Mouse (Mus musculus) kidney, embryonic 15.5 days (tissue): ENCODE data around the gene Fam83e. TPM values are rescaled to one million over a fixed set of nuclear protein-coding genes. Genes with fewer than 3 reads are reported as not detected.

Experiments
- ATAC-seq: fragments of 200-750 bp; cut with Nextera tagmentation; replicated peaks from 2 replicates; pipeline ENCODE4 v1.8.0; 2017; ENCODE audit warnings: moderate TSS enrichment; ENCODE audit not compliant: low FRiP score
- H3K27ac ChIP-seq: fragments of 300-500 bp; sonication (generic); 2 replicates; pipeline ENCODE4 v1.5.1; 2015; ENCODE audit warnings: mild to moderate bottlenecking, inconsistent platforms
- H3K27me3 ChIP-seq: fragments of 300-500 bp; sonication (generic); 2 replicates; pipeline ENCODE4 v1.6.1; 2015; ENCODE audit warnings: inconsistent platforms
- H3K36me3 ChIP-seq: fragments of 300-500 bp; sonication (generic); 2 replicates; pipeline ENCODE4 v1.6.1; 2015; ENCODE audit warnings: inconsistent platforms
- H3K4me1 ChIP-seq: fragments of 300-500 bp; sonication (generic); 2 replicates; pipeline ENCODE4 v1.6.1; 2015; ENCODE audit warnings: inconsistent platforms
- H3K4me2 ChIP-seq: fragments of 300-500 bp; sonication (generic); 2 replicates; pipeline ENCODE4 v1.6.1; 2015; ENCODE audit warnings: moderate library complexity, mild to moderate bottlenecking, inconsistent platforms
- H3K4me3 ChIP-seq: fragments of 300-500 bp; sonication (generic); replicated peaks from 2 replicates; pipeline ENCODE4 v1.5.1; 2015; ENCODE audit warnings: mild to moderate bottlenecking, inconsistent platforms
- H3K9ac ChIP-seq: fragments of 300-500 bp; sonication (generic); 2 replicates; pipeline ENCODE4 v1.6.1; 2015; ENCODE audit warnings: mild to moderate bottlenecking, inconsistent platforms
- H3K9me3 ChIP-seq: fragments of 300-500 bp; sonication (generic); replicated peaks from 2 replicates; pipeline ENCODE4 v1.6.1; 2016; ENCODE audit warnings: inconsistent platforms
- WGBS: fragments of 180-500 bp; shearing (Covaris S2); methylation state at CpG from one replicate; pipeline ENCODE4 v1.1.7; 2015; ENCODE audit warnings: mixed read lengths; 5-methylcytosine and 5-hydroxymethylcytosine counted together
- polyA plus RNA-seq: library from polyadenylated mRNA; unstranded; fragments of >200 nt; fragmentation: Nextera tagmentation; extraction: Ambion mirVana; gene quantifications from 2 replicates; pipeline ENCODE4 v1.2.1, GENCODE M21; 2015

The Fam83e gene
- polyA plus RNA-seq, 1 experiment from 2014 or later: 1.4 TPM

- Histone ChIP-seq H3K9me3 (no peaks in the 10 kb centered on the region), H3K36me3 (peaks cover 49% of the 10 kb centered on the region)
- under 1% methylated on average over 41 of the region's 41 CpGs for WGBS
Measured at GRCm38 (mm10) chr7:45717918-45718297, 3.1 kb upstream of the Fam83e start, which contains the start of gene Sphk2. Gene Sphk2, minus strand, starts transcription at chr7:45718002.

GRCm38 (mm10) chr7:45718331-45718730 lies 2.7 kb upstream of the Fam83e start:
- no peak for ATAC-seq

More at GRCm38 (mm10) chr7:45717918-45718297, 3.1 kb upstream of the Fam83e start, which contains the start of gene Sphk2:
- peak within 1 kb of the TSS; percentile 75 for H3K4me3 ChIP-seq
- peak within 1 kb of the TSS; percentile 94 for H3K27ac ChIP-seq
- peak; percentile 77 for ATAC-seq
- H3K9ac ChIP-seq: peak within 1 kb of the TSS; percentile 94
- H3K4me2 ChIP-seq: peak within 1 kb of the TSS; percentile 87
- peaks cover 63% of the 10 kb centered on the region for H3K4me1 ChIP-seq
- H3K27me3 ChIP-seq: no peaks in the 10 kb centered on the region

GRCm38 (mm10) chr7:45719180-45719579 lies 1.8 kb upstream of the Fam83e start:
- Histone ChIP-seq H3K36me3 (peaks cover 51% of the 10 kb centered on the region), H3K9ac (peak overlapping the region; percentile 94), H3K27me3 (no peaks in the 10 kb centered on the region), H3K9me3 (no peaks in the 10 kb centered on the region), H3K27ac (no peak overlapping the region), H3K4me1 (peaks cover 56% of the 10 kb centered on the region), H3K4me3 (peak overlapping the region; percentile 75), H3K4me2 (peak overlapping the region; percentile 70)
- 81% methylated on average over 10 of the region's 10 CpGs for WGBS
- ATAC-seq: no peak

More at GRCm38 (mm10) chr7:45718331-45718730, 2.7 kb upstream of the Fam83e start:
- peak overlapping the region; percentile 75 for H3K4me3 ChIP-seq
- WGBS: under 1% methylated on average over 20 of the region's 20 CpGs
- no peaks in the 10 kb centered on the region for H3K9me3 ChIP-seq
- H3K9ac ChIP-seq: peak overlapping the region; percentile 94
- H3K27ac ChIP-seq: peak overlapping the region; percentile 94
- peak overlapping the region; percentile 70 for H3K4me2 ChIP-seq
- peaks cover 63% of the 10 kb centered on the region for H3K4me1 ChIP-seq
- peaks cover 49% of the 10 kb centered on the region for H3K36me3 ChIP-seq
- no peaks in the 10 kb centered on the region for H3K27me3 ChIP-seq

- no peak overlapping the region for H3K27ac ChIP-seq
- WGBS: 91% methylated on average over 16 of the region's 16 CpGs
Measured at GRCm38 (mm10) chr7:45719738-45720412, 1.1 kb upstream of the Fam83e start.

GRCm38 (mm10) chr7:45721234-45721571 lies 191 bp downstream of the Fam83e start:
- H3K4me1 ChIP-seq: peaks cover 40% of the 10 kb centered on the region
- H3K36me3 ChIP-seq: peaks cover 71% of the 10 kb centered on the region
- H3K4me2 ChIP-seq: no peak overlapping the region
- H3K4me3 ChIP-seq: no peak overlapping the region
- H3K27ac ChIP-seq: no peak overlapping the region
- WGBS: 82% methylated on average over 7 of the region's 7 CpGs
- no peaks in the 10 kb centered on the region for H3K9me3 ChIP-seq
- ATAC-seq: no peak
- H3K9ac ChIP-seq: no peak overlapping the region
- no peaks in the 10 kb centered on the region for H3K27me3 ChIP-seq

More at GRCm38 (mm10) chr7:45719738-45720412, 1.1 kb upstream of the Fam83e start:
- Histone ChIP-seq H3K4me2 (peak overlapping the region; percentile 70), H3K9ac (peak overlapping the region; percentile 94; the same call in 1 of the 2 replicates), H3K4me3 (peak overlapping the region; percentile 75), H3K4me1 (peaks cover 49% of the 10 kb centered on the region), H3K27me3 (no peaks in the 10 kb centered on the region), H3K36me3 (peaks cover 58% of the 10 kb centered on the region), H3K9me3 (no peaks in the 10 kb centered on the region)
- ATAC-seq: no peak

- Histone ChIP-seq H3K4me3 (no peak overlapping the region), H3K4me1 (peaks cover 34% of the 10 kb centered on the region), H3K9ac (0 out of 2 replicates have a peak overlapping the region, but pooled peaks have one; percentile 7), H3K9me3 (no peaks in the 10 kb centered on the region), H3K36me3 (peaks cover 77% of the 10 kb centered on the region), H3K27ac (no peak overlapping the region), H3K4me2 (no peak overlapping the region), H3K27me3 (no peaks in the 10 kb centered on the region)
- WGBS: 59% methylated on average over 13 of the region's 13 CpGs
- ATAC-seq: no peak
Measured at GRCm38 (mm10) chr7:45721642-45722347, 783 bp downstream of the Fam83e start.

GRCm38 (mm10) chr7:45722348-45722713 lies 1.3 kb downstream of the Fam83e start:
- Histone ChIP-seq H3K4me2 (no peak overlapping the region), H3K4me3 (no peak overlapping the region), H3K36me3 (peaks cover 82% of the 10 kb centered on the region)

GRCm38 (mm10) chr7:45723301-45723700 lies 2.3 kb downstream of the Fam83e start:
- 91% methylated on average over 4 of the region's 4 CpGs for WGBS
- Histone ChIP-seq H3K4me2 (no peak overlapping the region), H3K36me3 (peaks cover 88% of the 10 kb centered on the region), H3K27ac (no peak overlapping the region), H3K4me3 (no peak overlapping the region), H3K9ac (no peak overlapping the region), H3K9me3 (no peaks in the 10 kb centered on the region), H3K27me3 (no peaks in the 10 kb centered on the region), H3K4me1 (peaks cover 30% of the 10 kb centered on the region)
- ATAC-seq: no peak

More at GRCm38 (mm10) chr7:45722348-45722713, 1.3 kb downstream of the Fam83e start:
- Histone ChIP-seq H3K9ac (no peak overlapping the region), H3K27me3 (no peaks in the 10 kb centered on the region), H3K9me3 (no peaks in the 10 kb centered on the region), H3K27ac (no peak overlapping the region), H3K4me1 (peaks cover 30% of the 10 kb centered on the region)
- WGBS: 59% methylated on average over 13 of the region's 13 CpGs
- no peak for ATAC-seq

- no peak overlapping the region for H3K9ac ChIP-seq
- H3K4me1 ChIP-seq: peaks cover 29% of the 10 kb centered on the region
- H3K9me3 ChIP-seq: no peaks in the 10 kb centered on the region
- ATAC-seq: no peak
- H3K27me3 ChIP-seq: no peaks in the 10 kb centered on the region
- no peak overlapping the region for H3K27ac ChIP-seq
- H3K36me3 ChIP-seq: peaks cover 93% of the 10 kb centered on the region
- 87% methylated on average over 14 of the region's 14 CpGs for WGBS
- H3K4me2 ChIP-seq: no peak overlapping the region
- no peak overlapping the region for H3K4me3 ChIP-seq
Measured at GRCm38 (mm10) chr7:45723781-45724180, 2.8 kb downstream of the Fam83e start.

GRCm38 (mm10) chr7:45725151-45725550 lies 4.1 kb downstream of the Fam83e start:
- H3K9ac ChIP-seq: no peak overlapping the region
- peaks cover 15% of the 10 kb centered on the region for H3K4me1 ChIP-seq
- ATAC-seq: no peak
- H3K9me3 ChIP-seq: no peaks in the 10 kb centered on the region
- H3K36me3 ChIP-seq: peaks cover 91% of the 10 kb centered on the region
- no peaks in the 10 kb centered on the region for H3K27me3 ChIP-seq
- no peak overlapping the region for H3K27ac ChIP-seq
- no peak overlapping the region for H3K4me2 ChIP-seq
- H3K4me3 ChIP-seq: no peak overlapping the region
- WGBS: 92% methylated on average over 9 of the region's 9 CpGs

GRCm38 (mm10) chr7:45725713-45726112 lies 4.7 kb downstream of the Fam83e start, which contains the start of gene Spaca4:
Gene Spaca4, minus strand, starts transcription at chr7:45725813.
- no peak within 1 kb of the TSS for H3K9ac ChIP-seq
- no peak within 1 kb of the TSS for H3K4me2 ChIP-seq
- H3K36me3 ChIP-seq: peaks cover 85% of the 10 kb centered on the region
- no peaks in the 10 kb centered on the region for H3K27me3 ChIP-seq
- no peaks in the 10 kb centered on the region for H3K9me3 ChIP-seq
- H3K27ac ChIP-seq: no peak within 1 kb of the TSS
- 93% methylated on average over 11 of the region's 11 CpGs for WGBS
- no peak within 1 kb of the TSS for H3K4me3 ChIP-seq
- peaks cover 14% of the 10 kb centered on the region for H3K4me1 ChIP-seq
- ATAC-seq: no peak

- peaks cover 78% of the 10 kb centered on the region for H3K36me3 ChIP-seq
- H3K4me3 ChIP-seq: no peak overlapping the region
- H3K27me3 ChIP-seq: no peaks in the 10 kb centered on the region
- no peak overlapping the region for H3K4me2 ChIP-seq
- ATAC-seq: no peak
- H3K9me3 ChIP-seq: no peaks in the 10 kb centered on the region
- H3K9ac ChIP-seq: no peak overlapping the region
- H3K27ac ChIP-seq: no peak overlapping the region
- H3K4me1 ChIP-seq: peaks cover 16% of the 10 kb centered on the region
- WGBS: 90% methylated on average over 10 of the region's 10 CpGs
Measured at GRCm38 (mm10) chr7:45726419-45726818, 5.4 kb downstream of the Fam83e start.
